Mouse (Mus musculus) ovary, adult 10 weeks (tissue): ENCODE results near the gene Olfr490. TPM values are rescaled to one million over a fixed set of nuclear protein-coding genes. Genes with fewer than 3 reads are reported as not detected.

Source experiments
- polyA plus RNA-seq: library from polyadenylated mRNA; stranded (reverse); fragments of 350-450 nt; fragmentation: Illumina TruSeq; extraction: RNeasy Lipid Tissue Mini Kit (QIAGEN cat#74804); gene quantifications from one replicate; pipeline ENCODE4 v1.2.3, GENCODE M21; 2014

Gene Olfr490
- not detected for polyA plus RNA-seq

GRCm38 (mm10) chr7:108288834-108289233 is at the start of gene Olfr490:
Gene Olfr490, minus strand, starts transcription at chr7:108288934.

GRCm38 (mm10) chr7:108323574-108323973 is 34.8 kb upstream of the Olfr490 start, which contains the start of gene Olfr492:
Gene Olfr492, minus strand, starts transcription at chr7:108323674.

GRCm38 (mm10) chr7:108313151-108313550 is 24.4 kb upstream of the Olfr490 start, which contains the start of gene Olfr491:
Gene Olfr491, plus strand, starts transcription at chr7:108313451.

GRCm38 (mm10) chr7:108258247-108258646 is 30.5 kb downstream of the Olfr490 start, which contains the start of gene Olfr488:
Gene Olfr488, minus strand, starts transcription at chr7:108258347.

Other genes with a start within 250 kb of the Olfr490 start
- not detected for gene Olfr479, start 238.2 kb downstream of the Olfr490 start, polyA plus RNA-seq
- gene Olfr480, start 221.6 kb downstream of the Olfr490 start, polyA plus RNA-seq, result not detected
- not detected for gene Olfr481, start 209.1 kb downstream of the Olfr490 start, polyA plus RNA-seq
- not detected for gene Olfr482, start 191.3 kb downstream of the Olfr490 start, polyA plus RNA-seq
- not detected for gene Olfr483, start 188.1 kb downstream of the Olfr490 start, polyA plus RNA-seq
- gene Olfr484, start 161.5 kb downstream of the Olfr490 start, polyA plus RNA-seq, result not detected
- gene Olfr485, start 129.1 kb downstream of the Olfr490 start, polyA plus RNA-seq, result not detected
- not detected for gene Olfr486, start 116.2 kb downstream of the Olfr490 start, polyA plus RNA-seq
- not detected for gene Olfr487, start 74.3 kb downstream of the Olfr490 start, polyA plus RNA-seq
- gene Olfr488, start 30.6 kb downstream of the Olfr490 start, polyA plus RNA-seq, result not detected
- gene Olfr491, start 24.5 kb upstream of the Olfr490 start, polyA plus RNA-seq, result not detected
- not detected for gene Olfr492, start 34.7 kb upstream of the Olfr490 start, polyA plus RNA-seq
- not detected for gene Olfr493, start 58.0 kb upstream of the Olfr490 start, polyA plus RNA-seq
- not detected for gene Olfr494, start 76.4 kb upstream of the Olfr490 start, polyA plus RNA-seq
- not detected for gene Olfr495, start 104.2 kb upstream of the Olfr490 start, polyA plus RNA-seq
- not detected for gene Olfr497, start 131.5 kb upstream of the Olfr490 start, polyA plus RNA-seq
- not detected for gene Olfr498, start 176.4 kb upstream of the Olfr490 start, polyA plus RNA-seq
- not detected for gene Olfr502, start 236.1 kb upstream of the Olfr490 start, polyA plus RNA-seq